Mouse (Mus musculus): ENCODE results near the gene Sult2a1. TPM values are rescaled to one million over a fixed set of nuclear protein-coding genes. Genes with fewer than 3 reads are reported as not detected.
"Not testable (repeated sequence)": the region's sequence is repeated elsewhere in the genome, so short reads cannot be mapped to it uniquely, and the experiment has no call there.

Sult2a1 gene
- not detected in 3 replicates for total RNA-seq (2017)

GRCm38 (mm10) chr7:13837309-13837708 lies at the start of gene Sult2a1:
Gene Sult2a1, minus strand, starts transcription at chr7:13837409.
- not testable (repeated sequence) for ATAC-seq (replicated peaks; ENCODE audit: insufficient number of reproducible peaks, low FRiP score, low TSS enrichment, poor library complexity, severe bottlenecking)

- ATAC-seq (replicated peaks; ENCODE audit: insufficient number of reproducible peaks, low FRiP score, low TSS enrichment, poor library complexity, severe bottlenecking) = no peak
Measured at GRCm38 (mm10) chr7:13813913-13814312, 23.3 kb downstream of the Sult2a1 start.

Other genes starting within 250 kb of the Sult2a1 start
- not detected in 3 replicates for gene Sult2a5, start 213.4 kb downstream of the Sult2a1 start, total RNA-seq (2017)
- not detected in 3 replicates for gene Sult2a2, start 103.9 kb downstream of the Sult2a1 start, total RNA-seq (2017)
- gene Sult2a4, start 152.2 kb upstream of the Sult2a1 start, total RNA-seq (2017) = not detected in 3 replicates